Mouse (Mus musculus) kidney, postnatal 0 days (tissue): ENCODE results near the gene Zcwpw1. TPM values are rescaled to one million over a fixed set of nuclear protein-coding genes. Genes with fewer than 3 reads are reported as not detected.
"Not testable (repeated sequence)": the region's sequence is repeated elsewhere in the genome, so short reads cannot be mapped to it uniquely, and the experiment has no call there.

ENCODE experiments used
- ATAC-seq: fragments of 200-750 bp; cut with Nextera tagmentation; replicated peaks from 2 replicates; pipeline ENCODE4 v1.8.0; 2017; ENCODE audit warnings: low read depth, moderate number of reproducible peaks, moderate TSS enrichment, moderate library complexity; ENCODE audit not compliant: low FRiP score
- DNase-seq: peaks from one replicate; pipeline ENCODE4 v3.0.0-alpha.2; 2016; ENCODE audit warnings: low spot score
- H3K27ac ChIP-seq: fragments of 300-500 bp; sonication (generic); 2 replicates; pipeline ENCODE4 v1.5.1; 2014; ENCODE audit warnings: mild to moderate bottlenecking
- H3K27me3 ChIP-seq: fragments of 300-500 bp; sonication (generic); 2 replicates; pipeline ENCODE4 v1.6.1; 2014; ENCODE audit warnings: low read length, mixed read lengths; ENCODE audit not compliant: insufficient read depth
- H3K36me3 ChIP-seq: fragments of 300-500 bp; sonication (generic); 2 replicates; pipeline ENCODE4 v1.6.1; 2014; ENCODE audit warnings: low read length, mixed read lengths; ENCODE audit not compliant: insufficient read depth
- H3K4me1 ChIP-seq: fragments of 300-500 bp; sonication (generic); replicated peaks from 2 replicates; pipeline ENCODE4 v1.6.1; 2014; ENCODE audit warnings: antibody characterized with exemption, low read length, mixed read lengths; ENCODE audit not compliant: insufficient read depth
- H3K4me2 ChIP-seq: fragments of 300-500 bp; sonication (generic); 2 replicates; pipeline ENCODE4 v1.6.1; 2014; ENCODE audit warnings: mild to moderate bottlenecking, low read length, moderate library complexity, mixed read lengths
- H3K4me3 ChIP-seq: fragments of 300-500 bp; sonication (generic); replicated peaks from 2 replicates; pipeline ENCODE4 v1.5.1; 2014; ENCODE audit warnings: low read depth, low read length
- H3K9ac ChIP-seq: fragments of 300-500 bp; sonication (generic); 2 replicates; pipeline ENCODE4 v1.6.1; 2014; ENCODE audit warnings: low read depth, low read length
- H3K9me3 ChIP-seq: fragments of 300-500 bp; sonication (generic); replicated peaks from 2 replicates; pipeline ENCODE4 v1.6.1; 2016; ENCODE audit warnings: low read length, inconsistent platforms, mixed read lengths
- CTCF ChIP-seq: IDR thresholded peaks from 2 replicates; pipeline ENCODE4 v1.5.1; 2016; ENCODE audit warnings: antibody characterized with exemption, low read depth, mild to moderate bottlenecking, moderate library complexity
- WGBS: fragments of 180-500 bp; shearing (Covaris S2); extraction: QIAGEN DNeasy Blood & Tissue Kit; methylation state at CpG from one replicate; pipeline ENCODE4 v1.1.7; 2014; 5-methylcytosine and 5-hydroxymethylcytosine counted together
- polyA plus RNA-seq: library from polyadenylated mRNA; unstranded; fragments of >200 nt; fragmentation: Nextera tagmentation; extraction: Ambion mirVana; gene quantifications from 2 replicates; pipeline ENCODE4 v1.2.1, GENCODE M21; 2015

Gene Zcwpw1
- polyA plus RNA-seq, 1 experiment from 2014 or later, result 14.5 TPM

- Histone ChIP-seq H3K9me3 (no peaks in the 10 kb centered on the region), H3K4me1 (no peaks in the 10 kb centered on the region), H3K27me3 (no peaks in the 10 kb centered on the region), H3K27ac (no peak overlapping the region), H3K36me3 (no peaks in the 10 kb centered on the region), H3K4me2 (no peak overlapping the region), H3K4me3 (no peak overlapping the region), H3K9ac (no peak overlapping the region)
- DNase-seq, result no peak
- no peak for ATAC-seq
- no peak for TF ChIP-seq CTCF
These were observed 49.0 kb downstream of the Zcwpw1 start for GRCm38 (mm10) chr5:137836611-137837010.

- H3K4me1 ChIP-seq, H3K27me3 ChIP-seq, H3K36me3 ChIP-seq, H3K4me2 ChIP-seq, H3K4me3 ChIP-seq, H3K9me3 ChIP-seq, ATAC-seq, H3K27ac ChIP-seq, DNase-seq, H3K9ac ChIP-seq: not testable (repeated sequence)
These were observed 49.5 kb downstream of the Zcwpw1 start for GRCm38 (mm10) chr5:137837110-137837509.

- WGBS, result 88% methylated on average over 1 of the region's 1 CpGs
- ATAC-seq, H3K9me3 ChIP-seq, DNase-seq, H3K36me3 ChIP-seq, H3K9ac ChIP-seq, H3K27ac ChIP-seq, H3K4me3 ChIP-seq, H3K4me1 ChIP-seq, H3K27me3 ChIP-seq, H3K4me2 ChIP-seq: not testable (repeated sequence)
These were observed 62.7 kb downstream of the Zcwpw1 start for GRCm38 (mm10) chr5:137850313-137850712.

- H3K36me3 ChIP-seq, H3K9me3 ChIP-seq, H3K27ac ChIP-seq, H3K27me3 ChIP-seq, ATAC-seq, H3K4me3 ChIP-seq, H3K4me2 ChIP-seq, DNase-seq, H3K4me1 ChIP-seq, H3K9ac ChIP-seq: not testable (repeated sequence)
- 87% methylated on average over 3 of the region's 3 CpGs for WGBS
These were observed 67.3 kb downstream of the Zcwpw1 start for GRCm38 (mm10) chr5:137854907-137855306.

DNA sequence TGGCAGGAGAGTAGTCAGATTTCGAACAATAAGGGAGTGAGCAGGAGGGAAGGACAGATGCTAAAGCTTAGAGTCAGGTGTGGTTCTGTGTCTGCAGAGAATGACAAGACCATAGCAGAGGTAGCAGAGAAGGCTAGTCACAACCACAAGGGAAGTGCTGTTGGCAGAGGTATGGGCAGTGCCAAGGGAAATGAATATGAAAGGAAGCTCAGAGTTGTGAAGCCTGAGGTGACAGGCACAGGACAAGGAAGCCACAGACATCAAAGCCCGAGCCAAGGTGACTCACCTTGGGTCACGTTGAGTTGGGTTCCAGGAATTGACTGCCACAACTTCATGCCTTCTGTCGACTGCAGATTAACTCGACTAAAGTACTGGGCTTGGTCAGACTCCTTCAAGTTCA lies 69.3 kb downstream of the Zcwpw1 start:
- not testable (repeated sequence) for DNase-seq, H3K27me3 ChIP-seq, H3K27ac ChIP-seq, H3K36me3 ChIP-seq, H3K4me2 ChIP-seq, H3K4me3 ChIP-seq, H3K9me3 ChIP-seq, ATAC-seq, H3K9ac ChIP-seq, H3K4me1 ChIP-seq
- WGBS, result 68% methylated on average over 4 of the region's 5 CpGs

GRCm38 (mm10) chr5:137857960-137858710 lies 70.5 kb downstream of the Zcwpw1 start, which contains the start of gene Pilrb1:
Pilrb1 (minus strand) TSS chr5:137858106.
- 96% methylated on average over 2 of the region's 2 CpGs for WGBS
- not testable (repeated sequence) for H3K27ac ChIP-seq, H3K4me3 ChIP-seq, H3K4me1 ChIP-seq, DNase-seq, ATAC-seq, H3K27me3 ChIP-seq, H3K36me3 ChIP-seq, H3K9me3 ChIP-seq, H3K9ac ChIP-seq, H3K4me2 ChIP-seq

- DNase-seq, H3K4me2 ChIP-seq, H3K4me1 ChIP-seq, H3K36me3 ChIP-seq, ATAC-seq, H3K4me3 ChIP-seq, H3K27ac ChIP-seq, H3K9ac ChIP-seq, H3K27me3 ChIP-seq, H3K9me3 ChIP-seq: not testable (repeated sequence)
- 86% methylated on average over 1 of the region's 1 CpGs for WGBS
These were observed 76.4 kb downstream of the Zcwpw1 start for GRCm38 (mm10) chr5:137864008-137864407.

- not testable (repeated sequence) for H3K27ac ChIP-seq, H3K9ac ChIP-seq, H3K4me2 ChIP-seq, H3K4me1 ChIP-seq, ATAC-seq, H3K27me3 ChIP-seq, H3K9me3 ChIP-seq, H3K4me3 ChIP-seq, DNase-seq, H3K36me3 ChIP-seq
- WGBS, result 87% methylated on average over 2 of the region's 2 CpGs
These were observed 81.0 kb downstream of the Zcwpw1 start for GRCm38 (mm10) chr5:137868600-137868999.

GRCm38 (mm10) chr5:137871644-137872380 lies 84.2 kb downstream of the Zcwpw1 start, which contains the start of gene Pilrb2:
Pilrb2 (minus strand) TSS chr5:137871815.
- not testable (repeated sequence) for H3K27ac ChIP-seq, H3K4me1 ChIP-seq, H3K9me3 ChIP-seq, DNase-seq, H3K27me3 ChIP-seq, H3K9ac ChIP-seq, H3K4me2 ChIP-seq, H3K4me3 ChIP-seq, H3K36me3 ChIP-seq, ATAC-seq
- WGBS, result 86% methylated on average over 2 of the region's 3 CpGs
